Mouse (Mus musculus): Measurements from ENCODE around the gene Elof1.
"Not testable (repeated sequence)": the region's sequence is repeated elsewhere in the genome, so short reads cannot be mapped to it uniquely, and the experiment has no call there.

DNA sequence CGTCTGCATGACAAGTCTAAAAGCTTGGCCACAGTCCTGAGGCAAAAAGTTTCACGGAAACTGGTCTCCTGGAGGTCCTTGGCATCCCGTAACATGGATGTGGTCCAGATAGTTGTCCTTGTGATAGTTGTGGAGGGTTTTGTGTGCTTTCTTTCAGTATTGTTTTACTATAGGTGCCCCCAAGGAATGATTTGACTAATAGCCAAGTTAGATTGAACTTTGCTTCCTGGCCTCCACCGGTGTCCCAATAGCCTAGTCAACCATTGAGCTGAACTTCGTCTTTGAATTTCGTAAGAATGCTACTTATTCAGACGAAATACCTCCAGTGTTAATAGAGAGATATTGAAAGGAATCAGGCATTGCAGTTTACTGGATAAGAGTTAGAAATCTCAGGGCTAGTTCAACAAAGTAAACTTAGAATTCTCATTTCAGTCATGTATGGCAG lies 33.3 kb upstream of the Elof1 start:
- not testable (repeated sequence) for TF ChIP-seq EP300 (optimal IDR thresholded peaks at IDR 0.05); CTCF (IDR thresholded peaks at IDR 0.05; ENCODE audit: low read depth)

Measured in stomach, postnatal 0 days (tissue).